Mouse (Mus musculus) ovary, postnatal 10 days (tissue): ENCODE data around the gene Snai3.

Experiments used
- DNase-seq: peaks from one replicate; pipeline ENCODE4 v3.0.0; 2022; ENCODE audit warnings: low spot score

The Snai3 gene

GRCm38 (mm10) chr8:122430058-122430636, 30.4 kb downstream of the Snai3 start:
- DNase-seq = no peak

- DNase-seq = no peak
Observed at GRCm38 (mm10) chr8:122428163-122428562, 32.4 kb downstream of the Snai3 start.

GRCm38 (mm10) chr8:122427607-122428006, 32.9 kb downstream of the Snai3 start:
- no peak for DNase-seq

- DNase-seq = no peak
Observed at GRCm38 (mm10) chr8:122426145-122426544, 34.4 kb downstream of the Snai3 start.

GRCm38 (mm10) chr8:122423659-122424058, 36.9 kb downstream of the Snai3 start:
- no peak for DNase-seq

GRCm38 (mm10) chr8:122423217-122423616, 37.3 kb downstream of the Snai3 start:
- no peak for DNase-seq

GRCm38 (mm10) chr8:122421376-122422070, 39.0 kb downstream of the Snai3 start, which contains the start of gene Il17c:
Il17c (plus strand) TSS chr8:122422020.
- no peak for DNase-seq

- DNase-seq = no peak
Observed at GRCm38 (mm10) chr8:122419881-122420555, 40.5 kb downstream of the Snai3 start.

GRCm38 (mm10) chr8:122415554-122415953, 45.0 kb downstream of the Snai3 start:
- DNase-seq = no peak

GRCm38 (mm10) chr8:122414311-122414710, 46.2 kb downstream of the Snai3 start:
- DNase-seq = no peak

GRCm38 (mm10) chr8:122407678-122408077, 52.9 kb downstream of the Snai3 start:
- no peak for DNase-seq

- DNase-seq = no peak
Observed at GRCm38 (mm10) chr8:122405146-122405805, 55.3 kb downstream of the Snai3 start.
